Mouse (Mus musculus): ENCODE measurements around the gene Itgb6.

DNA sequence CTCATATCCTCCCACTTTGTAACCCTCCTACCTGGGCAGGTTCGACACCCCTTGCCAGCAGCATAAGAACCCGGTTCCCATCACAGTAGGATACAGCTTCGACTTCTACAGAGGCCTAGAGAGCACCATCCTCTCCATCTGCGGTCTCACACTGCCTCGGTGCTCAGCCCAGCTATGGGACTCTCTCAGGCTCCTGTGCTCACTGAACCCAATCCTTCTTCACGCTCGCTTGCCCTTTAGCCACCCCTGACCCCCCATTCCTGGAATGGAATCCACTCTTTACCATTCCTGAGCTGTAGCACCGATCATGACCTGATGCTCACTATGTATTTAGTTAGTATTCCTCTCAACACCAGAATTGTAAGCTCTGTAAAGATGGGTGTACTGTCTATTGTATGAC, 17.0 kb downstream of the Itgb6 start:
- TF ChIP-seq GATA1 (IDR thresholded peaks at IDR 0.05; ENCODE audit: borderline replicate concordance, low read length) (no peak), FLI1 (IDR thresholded peaks at IDR 0.05; ENCODE audit: low read length) (no peak)

Measured in megakaryocyte, embryonic 14.5 days (primary cell).